Mouse (Mus musculus): ENCODE measurements around the gene Hoxb7.

Hoxb7 gene

GRCm38 (mm10) chr11:96285771-96286738 lies at the start of gene Hoxb7:
Hoxb7 (plus strand) TSS chr11:96286623.
- DNase-seq (ENCODE audit: low read depth, low spot score): no peak

- DNase-seq (ENCODE audit: low read depth, low spot score): peak; percentile 67
Measured at GRCm38 (mm10) chr11:96240211-96240610, 46.2 kb upstream of the Hoxb7 start.

GRCm38 (mm10) chr11:96250901-96251300 lies 35.5 kb upstream of the Hoxb7 start:
- DNase-seq (ENCODE audit: low read depth, low spot score): peak; percentile 97

GRCm38 (mm10) chr11:96251480-96252031 lies 34.9 kb upstream of the Hoxb7 start:
- DNase-seq (ENCODE audit: low read depth, low spot score): peak; percentile 53

GRCm38 (mm10) chr11:96252541-96253120 lies 33.8 kb upstream of the Hoxb7 start:
- DNase-seq (ENCODE audit: low read depth, low spot score): no peak

- peak; percentile 72 for DNase-seq (ENCODE audit: low read depth, low spot score)
Measured at GRCm38 (mm10) chr11:96254221-96254620, 32.2 kb upstream of the Hoxb7 start.

- no peak for DNase-seq (ENCODE audit: low read depth, low spot score)
Measured at GRCm38 (mm10) chr11:96255111-96255995, 31.1 kb upstream of the Hoxb7 start.

GRCm38 (mm10) chr11:96255996-96256445 lies 30.4 kb upstream of the Hoxb7 start:
- DNase-seq (ENCODE audit: low read depth, low spot score): peak; percentile 69

GRCm38 (mm10) chr11:96257141-96257540 lies 29.3 kb upstream of the Hoxb7 start:
- no peak for DNase-seq (ENCODE audit: low read depth, low spot score)

GRCm38 (mm10) chr11:96259038-96259437 lies 27.4 kb upstream of the Hoxb7 start:
- no peak for DNase-seq (ENCODE audit: low read depth, low spot score)

GRCm38 (mm10) chr11:96259511-96259910 lies 26.9 kb upstream of the Hoxb7 start:
- no peak for DNase-seq (ENCODE audit: low read depth, low spot score)

- DNase-seq (ENCODE audit: low read depth, low spot score): peak; percentile 71
Measured at GRCm38 (mm10) chr11:96260310-96260970, 26.0 kb upstream of the Hoxb7 start.

- DNase-seq (ENCODE audit: low read depth, low spot score): peak; percentile 81
Measured at GRCm38 (mm10) chr11:96261323-96261890, 25.0 kb upstream of the Hoxb7 start.

- no peak for DNase-seq (ENCODE audit: low read depth, low spot score)
Measured at GRCm38 (mm10) chr11:96262262-96262830, 24.1 kb upstream of the Hoxb7 start.

GRCm38 (mm10) chr11:96263636-96264389 lies 22.6 kb upstream of the Hoxb7 start:
- no peak for DNase-seq (ENCODE audit: low read depth, low spot score)

GRCm38 (mm10) chr11:96264390-96265020 lies 21.9 kb upstream of the Hoxb7 start:
- DNase-seq (ENCODE audit: low read depth, low spot score): no peak

GRCm38 (mm10) chr11:96265954-96266353 lies 20.5 kb upstream of the Hoxb7 start:
- DNase-seq (ENCODE audit: low read depth, low spot score): no peak

GRCm38 (mm10) chr11:96267021-96267920 lies 19.2 kb upstream of the Hoxb7 start:
- no peak for DNase-seq (ENCODE audit: low read depth, low spot score)

Measured in R1 (cell line).